Mouse (Mus musculus) layer of hippocampus, adult 8-10 months (tissue): Measurements from ENCODE around the gene Slc25a21. TPM values are rescaled to one million over a fixed set of nuclear protein-coding genes. Genes with fewer than 3 reads are reported as not detected.

Experiments used
- DNase-seq, 2 experiments: peaks; one replicate each; pipeline ENCODE4 v3.0.0; 2022; ENCODE audit warnings: low spot score in 2 of 2
- total RNA-seq, 4 experiments: library from RNA; stranded (reverse); gene quantifications; 2 replicates each; pipeline ENCODE4 v1.2.4; 2022

The Slc25a21 gene
- total RNA-seq, 4 experiments from 2014 or later: 0.27 to 1.1 (median 0.42) TPM

- no peak for DNase-seq
These were observed 417.7 kb downstream of the Slc25a21 start for GRCm38 (mm10) chr12:56779621-56780020.

- no peak for DNase-seq
These were observed 423.3 kb downstream of the Slc25a21 start for GRCm38 (mm10) chr12:56773941-56774340.

GRCm38 (mm10) chr12:56769421-56769820 is 427.9 kb downstream of the Slc25a21 start:
- no peak for DNase-seq

GRCm38 (mm10) chr12:56767474-56767873 is 429.8 kb downstream of the Slc25a21 start:
- DNase-seq: no peak

GRCm38 (mm10) chr12:56737104-56737503 is 460.2 kb downstream of the Slc25a21 start:
- DNase-seq: no peak

GRCm38 (mm10) chr12:56727631-56728030 is 469.6 kb downstream of the Slc25a21 start:
- no peak for DNase-seq

GRCm38 (mm10) chr12:56718707-56719051 is 478.6 kb downstream of the Slc25a21 start:
- no peak for DNase-seq

GRCm38 (mm10) chr12:56717971-56718706 is 479.1 kb downstream of the Slc25a21 start:
- DNase-seq: no peak

- no peak for DNase-seq
These were observed 496.3 kb downstream of the Slc25a21 start for GRCm38 (mm10) chr12:56701004-56701403.

- DNase-seq: no peak
These were observed 497.1 kb downstream of the Slc25a21 start for GRCm38 (mm10) chr12:56699915-56700900.

- DNase-seq: no peak
These were observed 497.9 kb downstream of the Slc25a21 start for GRCm38 (mm10) chr12:56699351-56699750.

- DNase-seq: no peak
These were observed 498.9 kb downstream of the Slc25a21 start for GRCm38 (mm10) chr12:56698191-56698980.

GRCm38 (mm10) chr12:56697785-56698184 is 499.5 kb downstream of the Slc25a21 start:
- DNase-seq: no peak

GRCm38 (mm10) chr12:56697011-56697740 is 500.1 kb downstream of the Slc25a21 start:
- DNase-seq: no peak

- no peak for DNase-seq
These were observed 500.9 kb downstream of the Slc25a21 start for GRCm38 (mm10) chr12:56696174-56697010.

- peak in 1 of 2 experiments; percentile 19 for DNase-seq
These were observed 501.7 kb downstream of the Slc25a21 start for GRCm38 (mm10) chr12:56695358-56696173.

GRCm38 (mm10) chr12:56694936-56695335 is 502.3 kb downstream of the Slc25a21 start:
- no peak for DNase-seq

GRCm38 (mm10) chr12:56694361-56694760 is 502.9 kb downstream of the Slc25a21 start:
- DNase-seq: no peak
